Comparison of ENCODE assay signal across 9 mouse cellular contexts in the genomic region with DNA sequence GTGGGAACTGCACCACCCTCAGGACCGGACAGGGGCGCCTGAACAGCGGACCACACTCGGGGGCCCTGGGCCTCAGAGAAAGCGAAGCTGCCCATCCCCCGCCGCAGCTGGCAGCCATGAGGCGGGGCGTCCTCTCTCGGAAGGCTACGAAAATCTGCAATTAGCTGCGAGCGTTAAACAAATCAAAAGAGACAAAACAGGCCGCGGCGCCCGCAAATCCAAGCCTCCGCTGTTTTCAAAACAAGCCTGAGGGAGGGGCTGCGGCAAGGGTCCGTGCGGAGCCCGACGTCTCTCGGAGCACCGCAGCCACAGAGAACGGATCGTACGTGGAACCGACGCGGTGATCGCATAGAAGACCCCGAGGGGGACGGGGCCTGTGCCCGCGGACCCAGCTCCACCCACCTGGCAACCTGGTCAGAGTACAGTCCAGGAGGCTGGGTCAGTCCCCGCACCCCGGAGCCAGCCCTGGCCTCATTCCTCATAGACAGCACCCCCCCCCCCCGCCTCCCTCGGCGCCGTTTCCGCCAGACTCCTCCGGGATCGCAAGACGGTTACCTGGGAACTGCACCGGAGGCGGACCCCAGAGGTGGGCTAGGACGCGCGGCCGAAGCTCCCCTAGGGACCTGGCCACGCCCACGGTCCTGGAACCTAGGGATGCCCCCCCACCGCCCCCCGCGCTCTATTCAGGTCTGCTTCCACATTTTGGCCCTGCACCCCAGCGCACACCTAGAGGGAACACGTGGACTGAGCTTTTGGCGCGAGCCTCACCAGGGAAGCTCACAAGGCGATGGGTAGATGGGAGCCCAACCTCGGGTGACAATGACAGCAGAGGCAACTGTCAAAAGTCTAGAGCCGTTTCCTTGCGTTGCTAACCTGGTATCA. TPM values are rescaled to one million over a fixed set of nuclear protein-coding genes. Genes with fewer than 3 reads are reported as not detected.
DNase-seq lines count a peak whose midpoint lies in the region; ATAC-seq and TF ChIP-seq lines count a peak whose summit lies in the region.
"Had no signal": no experiment of that assay in that cellular context is flagged by ENCODE, and none has a peak within 500 bp of the region (broad histone marks: within the 10 kb centered on the region; RNA-seq: fewer than 3 reads in every experiment).

No protein-coding gene starts in this region.

- H3K79me2 ChIP-seq in CH12.LX (replicated peaks; ENCODE audit: control insufficient read depth, extremely low read depth, insufficient read depth, poor library complexity, severe bottlenecking) = no peaks in the 10 kb centered on the region

- no peak for TF ChIP-seq EP300 in CH12.LX (IDR thresholded peaks at IDR 0.05; ENCODE audit: low read length)

- TF ChIP-seq POLR2A in CH12.LX (IDR thresholded peaks at IDR 0.05; ENCODE audit: low read depth, low read length) = no peak

- peak overlapping the region; percentile 87 for H3K4me3 ChIP-seq in gastrocnemius, adult 2 months
- peak overlapping the region; percentile 51 to 69 (median 54) for H3K4me3 ChIP-seq in CH12.LX (replicated peaks in 1 of 3; ENCODE audit: low read depth in 2 of 3, low read length in 2 of 3, poor library complexity in 1 of 3)
- peak overlapping the region; percentile 76 for H3K4me3 ChIP-seq in embryonic facial prominence, embryonic 10.5 days
- peak overlapping the region; percentile 57 for H3K4me3 ChIP-seq in hindbrain, embryonic 13.5 days
- peak overlapping the region; percentile 60 for H3K4me3 ChIP-seq in limb, embryonic 13.5 days
- peak overlapping the region; percentile 51 for H3K4me3 ChIP-seq in midbrain, embryonic 15.5 days

- no peaks in the 10 kb centered on the region for H3K9me3 ChIP-seq in CH12.LX (replicated peaks; ENCODE audit: low read length)
- no peaks in the 10 kb centered on the region for H3K9me3 ChIP-seq in embryonic facial prominence, embryonic 10.5 days
- no peaks in the 10 kb centered on the region for H3K9me3 ChIP-seq in hindbrain, embryonic 13.5 days
- H3K9me3 ChIP-seq in limb, embryonic 13.5 days = no peaks in the 10 kb centered on the region
- no peaks in the 10 kb centered on the region for H3K9me3 ChIP-seq in midbrain, embryonic 15.5 days

- peak overlapping the region; percentile 64 for H3K4me2 ChIP-seq in CH12.LX (ENCODE audit: insufficient read depth, low read depth, poor library complexity, severe bottlenecking)
- peak overlapping the region; percentile 99 for H3K4me2 ChIP-seq in hindbrain, embryonic 13.5 days
- H3K4me2 ChIP-seq in limb, embryonic 13.5 days (replicated peaks) = peak overlapping the region; percentile 100
- H3K4me2 ChIP-seq in midbrain, embryonic 15.5 days = peak overlapping the region; percentile 98

- no peak for TF ChIP-seq RAD21 in CH12.LX (IDR thresholded peaks at IDR 0.05; ENCODE audit: low read depth, low read length)

- H3K27me3 ChIP-seq in CH12.LX (replicated peaks) = peaks cover 1% of the 10 kb centered on the region
- H3K27me3 ChIP-seq in embryonic facial prominence, embryonic 10.5 days (replicated peaks; ENCODE audit: low read depth, poor library complexity, severe bottlenecking) = no peaks in the 10 kb centered on the region
- 0 out of 2 replicates have a peak, but pooled peaks cover 3% of the 10 kb centered on the region for H3K27me3 ChIP-seq in hindbrain, embryonic 13.5 days
- no peaks in the 10 kb centered on the region for H3K27me3 ChIP-seq in limb, embryonic 13.5 days
- H3K27me3 ChIP-seq in midbrain, embryonic 15.5 days (replicated peaks) = no peaks in the 10 kb centered on the region

- in situ Hi-C loops in CH12.LX (cut with MboI; ENCODE audit: low pct_ligation_motif_present, low pct_unique_long_range_greater_than_20kb, low sequenced_read_pairs) = loop anchor here (5.0 kb wide), 1 partner anchor 34 kb away; no protein-coding TSS in a partner anchor

- peaks cover 2 to 4% of the 10 kb centered on the region in 2 experiments for H3K36me3 ChIP-seq in CH12.LX (replicated peaks in 1 of 2; ENCODE audit: control insufficient read depth in 1 of 2, insufficient read depth in 1 of 2, low read length in 1 of 2)
- H3K36me3 ChIP-seq in embryonic facial prominence, embryonic 10.5 days (replicated peaks) = peaks cover 50% of the 10 kb centered on the region
- peaks cover 18% of the 10 kb centered on the region for H3K36me3 ChIP-seq in hindbrain, embryonic 13.5 days
- peaks cover 6% of the 10 kb centered on the region; the same call in 1 of the 2 replicates for H3K36me3 ChIP-seq in limb, embryonic 13.5 days
- H3K36me3 ChIP-seq in midbrain, embryonic 15.5 days (replicated peaks) = no peaks in the 10 kb centered on the region; the same call in 1 of the 2 replicates

- intact Hi-C loops in gastrocnemius, adult 2 months (cut with DNase I) = no loop called here

- TF ChIP-seq CTCF in gastrocnemius, adult 2 months (IDR thresholded peaks at IDR 0.05) = no peak
- peak in 1 of 2 experiments; percentile 9; a peak in 1 of 4 replicates for TF ChIP-seq CTCF in CH12.LX (conservative IDR thresholded peaks at IDR 0.05 in 1 of 2, IDR thresholded peaks at IDR 0.05 in 1 of 2; ENCODE audit: low read depth in 2 of 2, low read length in 2 of 2)

- ATAC-seq in hindbrain, embryonic 13.5 days (ENCODE audit: low FRiP score) = peak; percentile 36
- no peak; the same call in 1 of the 2 replicates for ATAC-seq in limb, embryonic 13.5 days (ENCODE audit: low FRiP score, low read depth)
- peak; percentile 46 for ATAC-seq in midbrain, embryonic 15.5 days (replicated peaks)
- no peak for ATAC-seq in granulocyte monocyte progenitor cell, adult 5-6 weeks (replicated peaks; ENCODE audit: poor library complexity, severe bottlenecking)

- WGBS in embryonic facial prominence, embryonic 10.5 days = under 1% methylated on average over 65 of the region's 65 CpGs
- WGBS in hindbrain, embryonic 13.5 days = 0% methylated on average over 64 of the region's 65 CpGs
- whole genome bisulfite sequencing in limb, embryonic 13.5 days = under 1% methylated on average over 62 of the region's 65 CpGs
- WGBS in midbrain, embryonic 15.5 days = under 1% methylated on average over 64 of the region's 65 CpGs

- peak; percentile 54 for DNase-seq in gastrocnemius, adult 2 months
- no peak for DNase-seq in gastrocnemius, adult 18-20 months (ENCODE audit: low spot score)
- no peak for DNase-seq in CH12.LX (ENCODE audit: extremely low read depth)
- peak; percentile 77 for DNase-seq in embryonic facial prominence, embryonic 10.5 days (ENCODE audit: low spot score)

- dilution Hi-C loops in CH12.LX (cut with MboI; ENCODE audit: extremely low pct_ligation_motif_present, extremely low pct_unique_long_range_greater_than_20kb, low sequenced_read_pairs) = no loop called here

- peak overlapping the region; percentile 46 for H3K9ac ChIP-seq in CH12.LX (ENCODE audit: insufficient read depth, low read depth)
- peak overlapping the region; percentile 80 for H3K9ac ChIP-seq in hindbrain, embryonic 13.5 days
- peak overlapping the region; percentile 82 for H3K9ac ChIP-seq in limb, embryonic 13.5 days
- peak overlapping the region; percentile 64 for H3K9ac ChIP-seq in midbrain, embryonic 15.5 days

- H3K27ac ChIP-seq in gastrocnemius, adult 2 months = peak overlapping the region; percentile 80
- H3K27ac ChIP-seq in CH12.LX (ENCODE audit: insufficient read depth, low read depth) = no peak overlapping the region
- H3K27ac ChIP-seq in embryonic facial prominence, embryonic 10.5 days (replicated peaks) = peak overlapping the region; percentile 86
- H3K27ac ChIP-seq in hindbrain, embryonic 13.5 days = peak overlapping the region; percentile 83
- peak overlapping the region; percentile 70; the same call in 1 of the 2 replicates for H3K27ac ChIP-seq in limb, embryonic 13.5 days
- peak overlapping the region; percentile 74 for H3K27ac ChIP-seq in midbrain, embryonic 15.5 days

- peaks cover 26 to 68% of the 10 kb centered on the region in 2 experiments for H3K4me1 ChIP-seq in CH12.LX (ENCODE audit: control insufficient read depth in 1 of 2, insufficient read depth in 2 of 2)
- peaks cover 96% of the 10 kb centered on the region for H3K4me1 ChIP-seq in embryonic facial prominence, embryonic 10.5 days
- peaks cover 90% of the 10 kb centered on the region for H3K4me1 ChIP-seq in hindbrain, embryonic 13.5 days (replicated peaks)
- H3K4me1 ChIP-seq in limb, embryonic 13.5 days = peaks cover 98% of the 10 kb centered on the region
- peaks cover 81% of the 10 kb centered on the region for H3K4me1 ChIP-seq in midbrain, embryonic 15.5 days

RNA-seq across cellular contexts. Expression of a gene that starts 7.3 kb away (rescaled TPM):
- 1 to 10 TPM; 8.3 to 8.7 TPM for total RNA-seq in gastrocnemius, adult 2 months (2021)
- total RNA-seq in gastrocnemius, adult 18-20 months (2021) = 1 to 10 TPM; 4.0 to 8.2 TPM
- 40.1 and 51.5 TPM in 2 replicates for total RNA-seq in CH12.LX (2012; rRNA removed)
- total RNA-seq in CH12.LX (2014; rRNA removed) = 2.7 and 2.9 TPM in 2 replicates
- 4.3 and 4.5 TPM in 2 replicates for polyA plus RNA-seq in CH12.LX (2012; ENCODE audit: insufficient read length, low read depth)
- polyA plus RNA-seq in embryonic facial prominence, embryonic 10.5 days (2016; fragmentation: Nextera tagmentation; extraction: Ambion mirVana) = 146 and 152 TPM in 2 replicates
- 99.2 and 104 TPM in 2 replicates for polyA plus RNA-seq in hindbrain, embryonic 13.5 days (2015; fragmentation: Nextera tagmentation; extraction: Ambion mirVana)
- 130 and 144 TPM in 2 replicates for polyA plus RNA-seq in limb, embryonic 13.5 days (2015; fragmentation: Nextera tagmentation; extraction: Ambion mirVana)
- 101 and 108 TPM in 2 replicates for polyA plus RNA-seq in midbrain, embryonic 15.5 days (2015; fragmentation: Nextera tagmentation; extraction: Ambion mirVana)
- 19.1 and 23.4 TPM in 2 replicates for total RNA-seq in granulocyte monocyte progenitor cell, adult 5-6 weeks (2014; fragmentation: Nextera tagmentation)
- 11.0 and 14.7 TPM in 2 replicates for total RNA-seq in granulocyte monocyte progenitor cell, adult 5-6 weeks (2017)

RNA-seq across cellular contexts. Expression of a gene that starts 23.0 kb away (rescaled TPM):
- total RNA-seq in gastrocnemius, adult 2 months (2021) = 10 to 100 TPM in 1 of 2 experiments, 1 to 10 TPM in 1; 8.9 to 10.9 TPM
- 1 to 10 TPM; 8.8 to 9.6 TPM for total RNA-seq in gastrocnemius, adult 18-20 months (2021)
- total RNA-seq in CH12.LX (2012; rRNA removed) (6.6 and 9.0 TPM in 2 replicates), CH12.LX (2014; rRNA removed) (4.1 and 4.5 TPM in 2 replicates)
- 8.8 and 9.1 TPM in 2 replicates for polyA plus RNA-seq in CH12.LX (2012; ENCODE audit: insufficient read length, low read depth)
- 26.1 and 29.1 TPM in 2 replicates for polyA plus RNA-seq in embryonic facial prominence, embryonic 10.5 days (2016; fragmentation: Nextera tagmentation; extraction: Ambion mirVana)
- polyA plus RNA-seq in hindbrain, embryonic 13.5 days (2015; fragmentation: Nextera tagmentation; extraction: Ambion mirVana) = 75.1 and 86.5 TPM in 2 replicates
- polyA plus RNA-seq in limb, embryonic 13.5 days (2015; fragmentation: Nextera tagmentation; extraction: Ambion mirVana) = 22.8 and 25.8 TPM in 2 replicates
- polyA plus RNA-seq in midbrain, embryonic 15.5 days (2015; fragmentation: Nextera tagmentation; extraction: Ambion mirVana) = 117 and 123 TPM in 2 replicates
- total RNA-seq in granulocyte monocyte progenitor cell, adult 5-6 weeks (2014; fragmentation: Nextera tagmentation) = 4.3 and 6.1 TPM in 2 replicates
- 2.5 and 4.7 TPM in 2 replicates for total RNA-seq in granulocyte monocyte progenitor cell, adult 5-6 weeks (2017)

RNA-seq across cellular contexts. Expression of a gene that starts 23.8 kb away (rescaled TPM):
- total RNA-seq in gastrocnemius, adult 2 months (2021) = 1 to 10 TPM; 1.0 to 1.1 TPM
- 1 to 10 TPM in 1 of 2 experiments, under 1 TPM in 1; 0.89 to 1.9 TPM for total RNA-seq in gastrocnemius, adult 18-20 months (2021)
- 7.4 and 11.4 TPM in 2 replicates for total RNA-seq in CH12.LX (2012; rRNA removed)
- total RNA-seq in CH12.LX (2014; rRNA removed) = 3.5 and 3.9 TPM in 2 replicates
- polyA plus RNA-seq in CH12.LX (2012; ENCODE audit: insufficient read length, low read depth) = 5.2 and 5.3 TPM in 2 replicates
- 16.1 and 20.6 TPM in 2 replicates for polyA plus RNA-seq in embryonic facial prominence, embryonic 10.5 days (2016; fragmentation: Nextera tagmentation; extraction: Ambion mirVana)
- polyA plus RNA-seq in hindbrain, embryonic 13.5 days (2015; fragmentation: Nextera tagmentation; extraction: Ambion mirVana) = 36.1 and 36.5 TPM in 2 replicates
- 8.4 and 10.4 TPM in 2 replicates for polyA plus RNA-seq in limb, embryonic 13.5 days (2015; fragmentation: Nextera tagmentation; extraction: Ambion mirVana)
- polyA plus RNA-seq in midbrain, embryonic 15.5 days (2015; fragmentation: Nextera tagmentation; extraction: Ambion mirVana) = 30.8 and 32.5 TPM in 2 replicates
- total RNA-seq in granulocyte monocyte progenitor cell, adult 5-6 weeks (2014; fragmentation: Nextera tagmentation) = not detected in 2 replicates
- not detected in 2 replicates for total RNA-seq in granulocyte monocyte progenitor cell, adult 5-6 weeks (2017)

RNA-seq across cellular contexts. Expression of a gene that starts 32.8 kb away (rescaled TPM):
- 100 to 1,000 TPM; 128 TPM for total RNA-seq in gastrocnemius, adult 2 months (2021)
- total RNA-seq in gastrocnemius, adult 18-20 months (2021) = 100 to 1,000 TPM; 142 to 145 TPM
- total RNA-seq in CH12.LX (2012; rRNA removed) = 0.17 and 0.21 TPM in 2 replicates
- total RNA-seq in CH12.LX (2014; rRNA removed) = not detected in 2 replicates
- 0.14 TPM in 1 of 2 replicates, not detected in the other for polyA plus RNA-seq in CH12.LX (2012; ENCODE audit: insufficient read length, low read depth)
- 16.6 and 19.6 TPM in 2 replicates for polyA plus RNA-seq in embryonic facial prominence, embryonic 10.5 days (2016; fragmentation: Nextera tagmentation; extraction: Ambion mirVana)
- 5.9 and 7.1 TPM in 2 replicates for polyA plus RNA-seq in hindbrain, embryonic 13.5 days (2015; fragmentation: Nextera tagmentation; extraction: Ambion mirVana)
- polyA plus RNA-seq in limb, embryonic 13.5 days (2015; fragmentation: Nextera tagmentation; extraction: Ambion mirVana) = 6.4 and 6.5 TPM in 2 replicates
- polyA plus RNA-seq in midbrain, embryonic 15.5 days (2015; fragmentation: Nextera tagmentation; extraction: Ambion mirVana) = 4.0 and 5.1 TPM in 2 replicates
- not detected in 2 replicates for total RNA-seq in granulocyte monocyte progenitor cell, adult 5-6 weeks (2014; fragmentation: Nextera tagmentation)
- 0.93 TPM in 1 of 2 replicates, not detected in the other for total RNA-seq in granulocyte monocyte progenitor cell, adult 5-6 weeks (2017)
- total RNA-seq: MEL had no signal

RNA-seq across cellular contexts. Expression of a gene that starts 38.1 kb away (rescaled TPM):
- total RNA-seq in gastrocnemius, adult 2 months (2021) = 10 to 100 TPM; 90.7 to 94.1 TPM
- 10 to 100 TPM; 90.7 to 93.0 TPM for total RNA-seq in gastrocnemius, adult 18-20 months (2021)
- total RNA-seq in CH12.LX (2012; rRNA removed) = 10.0 and 14.7 TPM in 2 replicates
- 5.8 and 8.7 TPM in 2 replicates for total RNA-seq in CH12.LX (2014; rRNA removed)
- polyA plus RNA-seq in CH12.LX (2012; ENCODE audit: insufficient read length, low read depth) = 6.8 and 10.3 TPM in 2 replicates
- polyA plus RNA-seq in embryonic facial prominence, embryonic 10.5 days (2016; fragmentation: Nextera tagmentation; extraction: Ambion mirVana) = 23.8 and 26.8 TPM in 2 replicates
- polyA plus RNA-seq in hindbrain, embryonic 13.5 days (2015; fragmentation: Nextera tagmentation; extraction: Ambion mirVana) = 82.8 and 87.3 TPM in 2 replicates
- 31.8 and 36.3 TPM in 2 replicates for polyA plus RNA-seq in limb, embryonic 13.5 days (2015; fragmentation: Nextera tagmentation; extraction: Ambion mirVana)
- 83.2 and 89.8 TPM in 2 replicates for polyA plus RNA-seq in midbrain, embryonic 15.5 days (2015; fragmentation: Nextera tagmentation; extraction: Ambion mirVana)
- total RNA-seq in granulocyte monocyte progenitor cell, adult 5-6 weeks (2014; fragmentation: Nextera tagmentation) = 9.2 and 10.5 TPM in 2 replicates
- total RNA-seq in granulocyte monocyte progenitor cell, adult 5-6 weeks (2017) = 5.8 and 6.4 TPM in 2 replicates

Comparison
In these comparisons a context has a peak if more than half of its experiments do, and no peak if none do; other contexts are left out.
1. DNase-seq: peak in gastrocnemius, adult 2 months (single experiment) and embryonic facial prominence, embryonic 10.5 days (single experiment); none in gastrocnemius, adult 18-20 months (single experiment) and CH12.LX (single experiment).
2. ATAC-seq: peak in hindbrain, embryonic 13.5 days (single experiment) and midbrain, embryonic 15.5 days (single experiment); none in limb, embryonic 13.5 days (single experiment) and granulocyte monocyte progenitor cell, adult 5-6 weeks (single experiment).
3. RNA of a gene that starts 7.3 kb away (polyA plus RNA-seq): 146 to 152 TPM in embryonic facial prominence, embryonic 10.5 days, 130 to 144 TPM in limb, embryonic 13.5 days, 99.2 to 104 TPM in hindbrain, embryonic 13.5 days and 101 to 108 TPM in midbrain, embryonic 15.5 days; 4.3 to 4.5 TPM in CH12.LX; every median in the first group is over 10 times any median in the second.
4. Peak in every context shown above with its lines, with median percentiles within 50 percentile points of each other: H3K4me3 ChIP-seq, H3K4me2 ChIP-seq and H3K9ac ChIP-seq.